In the genomic region with DNA sequence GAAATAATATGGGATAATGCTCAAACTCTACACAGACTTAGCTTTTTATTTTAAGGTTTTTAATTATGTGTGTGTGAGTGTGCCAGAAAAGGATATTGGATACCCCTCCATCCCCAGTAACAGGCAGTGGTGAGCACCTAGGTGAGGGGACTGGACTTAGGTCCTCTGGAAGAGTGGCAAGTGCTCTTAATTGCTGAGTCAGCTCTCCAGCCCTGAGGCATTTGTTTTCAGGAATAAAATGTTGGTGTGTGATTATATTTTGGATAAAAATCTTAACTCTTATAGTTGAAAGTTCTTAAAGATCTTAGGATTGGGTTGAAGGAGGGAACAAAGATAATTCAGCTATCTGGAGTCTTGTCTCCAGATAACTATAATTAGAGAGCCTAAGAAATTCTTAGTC, we compare ENCODE assay signal across 3 mouse cellular contexts.
TF ChIP-seq lines count a peak whose summit lies in the region.

No protein-coding gene starts in this region.

TF ChIP-seq in CH12.LX, 34 proteins besides CTCF, POLR2A, EP300 and RAD21 (continued from another document):
- peak; percentile 82 for TF ChIP-seq MAFK (IDR thresholded peaks at IDR 0.05; ENCODE audit: insufficient replicate concordance, low read length)
- TF ChIP-seq MAZ (IDR thresholded peaks at IDR 0.05; ENCODE audit: low read depth, low read length): no peak
- TF ChIP-seq BHLHE40 (IDR thresholded peaks at IDR 0.05; ENCODE audit: low read depth, low read length): no peak
- TF ChIP-seq POLR2AphosphoS2 (IDR thresholded peaks at IDR 0.05; ENCODE audit: low read depth, low read length): peak; percentile 61; the same call in 1 of the 2 replicates
- no peak for TF ChIP-seq HCFC1 (IDR thresholded peaks at IDR 0.05; ENCODE audit: low read depth, low read length)

TF ChIP-seq in ES-E14, 5 proteins besides CTCF, POLR2A, EP300 and RAD21 (continued from another document):
- TF ChIP-seq MAFK (IDR thresholded peaks at IDR 0.05; ENCODE audit: insufficient read depth, low read depth, low read length): peak; percentile 81

TF ChIP-seq in MEL, 35 proteins besides CTCF, POLR2A, EP300 and RAD21 (continued from another document):
- no peak for TF ChIP-seq MAZ (IDR thresholded peaks at IDR 0.05; ENCODE audit: low read depth, low read length)
- TF ChIP-seq GATA1 (IDR thresholded peaks at IDR 0.05; ENCODE audit: low read depth, low read length): no peak
